Mouse (Mus musculus): ENCODE data around the gene Pip4k2b. TPM values are rescaled to one million over a fixed set of nuclear protein-coding genes. Genes with fewer than 3 reads are reported as not detected.

The Pip4k2b gene
- polyA plus RNA-seq, 1 experiment, result 17.6 TPM

DNA sequence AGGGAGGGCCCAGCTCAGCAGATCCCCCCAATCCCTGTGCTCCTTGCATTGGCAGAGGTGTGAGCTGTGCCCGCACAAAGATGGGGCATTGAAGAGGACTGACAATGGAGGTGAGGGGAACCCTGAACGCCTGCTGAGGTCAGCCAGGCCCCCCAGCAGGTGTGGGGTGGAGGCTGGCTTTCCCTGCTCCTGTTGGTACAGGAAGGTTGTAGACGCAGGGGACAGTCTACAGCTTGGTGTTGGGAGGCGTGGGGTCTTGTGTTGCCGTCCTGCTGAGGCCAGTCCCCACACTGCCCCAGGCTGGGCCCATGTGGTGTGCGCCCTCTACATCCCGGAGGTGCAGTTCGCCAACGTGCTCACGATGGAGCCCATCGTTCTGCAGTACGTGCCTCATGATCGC is 79.1 kb downstream of the Pip4k2b start:
- no peak for DNase-seq (ENCODE audit: low read depth in 1 of 2, low spot score in 2 of 2)
- TF ChIP-seq POLR2A (IDR thresholded peaks at IDR 0.05; ENCODE audit: low read depth, low read length) (no peak), CTCF (IDR thresholded peaks at IDR 0.05; ENCODE audit: extremely low read depth, insufficient read depth, insufficient read length, insufficient replicate concordance) (no peak)
- Histone ChIP-seq H3K27ac (ENCODE audit: insufficient read depth, low read length) (no peak overlapping the region), H3K27me3 (ENCODE audit: control insufficient read depth, insufficient read depth, low read length) (no peaks in the 10 kb centered on the region), H3K4me3 (ENCODE audit: extremely low read depth, insufficient read depth, insufficient read length) (no peak overlapping the region), H3K36me3 (ENCODE audit: control insufficient read depth, insufficient read depth, low read length) (peaks cover 31% of the 10 kb centered on the region), H3K4me1 (ENCODE audit: control insufficient read depth, insufficient read depth, insufficient read length) (peaks cover 4% of the 10 kb centered on the region; the same call in 1 of the 2 replicates)
- WGBS, result 95% methylated on average over 13 of the region's 13 CpGs

Other genes with a start within 250 kb of the Pip4k2b start
- gene 4933428G20Rik, start 244.4 kb downstream of the Pip4k2b start, polyA plus RNA-seq (2012; rRNA removed), result not detected in 2 replicates
- 0.13 TPM in 2 replicates for gene Srcin1, start 168.5 kb downstream of the Pip4k2b start, polyA plus RNA-seq (2012; rRNA removed)
- gene Epop, start 115.0 kb downstream of the Pip4k2b start, polyA plus RNA-seq (2012; rRNA removed), result 3.9 and 7.8 TPM in 2 replicates
- 65.8 and 93.7 TPM in 2 replicates for gene Mllt6, start 81.3 kb downstream of the Pip4k2b start, polyA plus RNA-seq (2012; rRNA removed)
- gene Cisd3, start 58.9 kb downstream of the Pip4k2b start, polyA plus RNA-seq (2012; rRNA removed), result 17.3 and 18.5 TPM in 2 replicates
- 10.0 and 14.4 TPM in 2 replicates for gene Pcgf2, start 44.2 kb downstream of the Pip4k2b start, polyA plus RNA-seq (2012; rRNA removed)
- 151 and 203 TPM in 2 replicates for gene Psmb3, start 41.3 kb downstream of the Pip4k2b start, polyA plus RNA-seq (2012; rRNA removed)
- 6.7 TPM in 2 replicates for gene Cwc25, start 21.9 kb upstream of the Pip4k2b start, polyA plus RNA-seq (2012; rRNA removed)
- gene 1700001P01Rik, start 31.2 kb upstream of the Pip4k2b start, polyA plus RNA-seq (2012; rRNA removed), result not detected in 2 replicates
- 96.9 and 98.1 TPM in 2 replicates for gene Rpl23, start 37.7 kb upstream of the Pip4k2b start, polyA plus RNA-seq (2012; rRNA removed)
- 69.4 and 75.2 TPM in 2 replicates for gene Lasp1, start 54.3 kb upstream of the Pip4k2b start, polyA plus RNA-seq (2012; rRNA removed)
- 1.8 and 3.1 TPM in 2 replicates for gene B230217C12Rik, start 96.1 kb upstream of the Pip4k2b start, polyA plus RNA-seq (2012; rRNA removed)
- gene Fbxo47, start 139.4 kb upstream of the Pip4k2b start, polyA plus RNA-seq (2012; rRNA removed), result 0.20 and 0.22 TPM in 2 replicates
- 9.0 and 9.7 TPM in 2 replicates for gene Plxdc1, start 241.7 kb upstream of the Pip4k2b start, polyA plus RNA-seq (2012; rRNA removed)